Mouse (Mus musculus): ENCODE measurements at regions not wholly inside any gene's neighbourhood (a gene's known extent, or its start where the extent isn't known, plus 50 kb on each side); places are given as distances from the start of the nearest gene placed in this dataset.

- TF ChIP-seq CEBPB (IDR thresholded peaks at IDR 0.05; ENCODE audit: low read depth) (no peak), CTCF (IDR thresholded peaks at IDR 0.05; ENCODE audit: control insufficient read depth, insufficient read depth, insufficient read length) (peak; percentile 83), FOSL1 (IDR thresholded peaks at IDR 0.05; ENCODE audit: insufficient read depth, low read length, poor library complexity, severe bottlenecking) (no peak)
- Histone ChIP-seq H3ac (ENCODE audit: control insufficient read depth, insufficient read length, low read depth) (peak overlapping the region; percentile 35), H3K4me3 (ENCODE audit: insufficient read depth, poor library complexity, severe bottlenecking) (no peak overlapping the region), H3K79me3 (ENCODE audit: low read depth) (no peaks in the 10 kb centered on the region), H3K36me3 (ENCODE audit: control insufficient read depth, insufficient read depth) (no peaks in the 10 kb centered on the region), H3K27me3 (ENCODE audit: control insufficient read depth, insufficient read depth, insufficient read length) (peaks cover 4% of the 10 kb centered on the region), H3K79me2 (ENCODE audit: control insufficient read depth, insufficient read depth) (no peaks in the 10 kb centered on the region)
Observed at GRCm38 (mm10) chr13:53688489-53688888, 215.6 kb upstream of the Msx2 start.

DNA sequence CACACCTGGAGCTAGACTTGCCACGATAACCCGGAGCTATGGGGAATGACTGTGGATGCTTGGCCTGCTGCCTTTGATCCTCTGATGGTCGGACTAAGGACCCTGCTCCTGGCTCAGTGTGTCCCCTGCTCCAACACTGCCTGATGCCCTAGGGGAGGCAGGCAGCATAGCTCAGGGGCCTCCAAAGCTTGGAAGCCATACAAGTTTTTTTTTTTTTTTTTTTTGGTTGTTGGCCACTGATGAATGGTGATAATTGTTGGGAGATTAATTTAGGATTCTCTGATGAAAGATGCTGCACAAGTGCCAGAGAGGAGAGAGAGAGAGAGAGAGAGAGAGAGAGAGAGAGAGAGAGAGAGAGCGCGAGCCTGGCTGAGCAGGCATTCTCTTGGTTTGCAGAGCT lies 211.6 kb upstream of the Msx2 start:
- Histone ChIP-seq H3K4me3 (ENCODE audit: insufficient read depth, poor library complexity, severe bottlenecking) (no peak overlapping the region), H3ac (ENCODE audit: control insufficient read depth, insufficient read length, low read depth) (no peak overlapping the region), H3K36me3 (ENCODE audit: control insufficient read depth, insufficient read depth) (no peaks in the 10 kb centered on the region), H3K27me3 (ENCODE audit: control insufficient read depth, insufficient read depth, insufficient read length) (peaks cover 7% of the 10 kb centered on the region), H3K79me3 (ENCODE audit: low read depth) (no peaks in the 10 kb centered on the region), H3K79me2 (ENCODE audit: control insufficient read depth, insufficient read depth) (no peaks in the 10 kb centered on the region)
- TF ChIP-seq MYOG (IDR thresholded peaks at IDR 0.05; ENCODE audit: control insufficient read depth, extremely low read depth, insufficient read length) (no peak), MAX (IDR thresholded peaks at IDR 0.05) (no peak), USF1 (IDR thresholded peaks at IDR 0.05; ENCODE audit: low read depth) (no peak), FOSL1 (IDR thresholded peaks at IDR 0.05; ENCODE audit: insufficient read depth, low read length, poor library complexity, severe bottlenecking) (no peak), CEBPB (IDR thresholded peaks at IDR 0.05; ENCODE audit: low read depth) (no peak), CTCF (IDR thresholded peaks at IDR 0.05; ENCODE audit: control insufficient read depth, insufficient read depth, insufficient read length) (no peak)

DNA sequence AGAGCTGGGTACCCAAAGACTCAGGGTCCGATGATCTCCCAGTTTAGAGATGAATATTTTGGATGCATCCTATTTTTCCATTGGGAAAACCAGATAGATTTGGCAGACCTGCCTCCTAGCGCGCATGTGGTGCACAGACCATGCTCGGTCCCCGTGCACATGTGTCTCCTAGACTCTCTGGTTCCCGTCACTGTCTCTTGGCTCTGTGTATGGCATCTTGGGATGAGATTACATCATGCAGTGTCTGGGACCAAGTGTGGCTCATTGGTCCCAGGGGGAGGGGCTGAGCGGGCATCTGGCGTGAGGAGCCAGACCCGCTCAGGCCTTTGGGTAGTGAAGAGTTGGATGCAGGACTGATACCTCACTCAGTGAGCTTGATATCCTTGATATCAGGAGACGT lies 204.3 kb upstream of the Msx2 start:
- Histone ChIP-seq H3ac (ENCODE audit: control insufficient read depth, insufficient read length, low read depth) (no peak overlapping the region), H3K79me2 (ENCODE audit: control insufficient read depth, insufficient read depth) (no peaks in the 10 kb centered on the region), H3K36me3 (ENCODE audit: control insufficient read depth, insufficient read depth) (no peaks in the 10 kb centered on the region), H3K27me3 (ENCODE audit: control insufficient read depth, insufficient read depth, insufficient read length) (peaks cover 8% of the 10 kb centered on the region), H3K79me3 (ENCODE audit: low read depth) (no peaks in the 10 kb centered on the region), H3K4me3 (ENCODE audit: insufficient read depth, poor library complexity, severe bottlenecking) (no peak overlapping the region)
- TF ChIP-seq FOSL1 (IDR thresholded peaks at IDR 0.05; ENCODE audit: insufficient read depth, low read length, poor library complexity, severe bottlenecking) (no peak), MYOG (IDR thresholded peaks at IDR 0.05; ENCODE audit: control insufficient read depth, extremely low read depth, insufficient read length) (no peak), MAX (IDR thresholded peaks at IDR 0.05) (no peak), USF1 (IDR thresholded peaks at IDR 0.05; ENCODE audit: low read depth) (no peak), CTCF (IDR thresholded peaks at IDR 0.05; ENCODE audit: control insufficient read depth, insufficient read depth, insufficient read length) (no peak), CEBPB (IDR thresholded peaks at IDR 0.05; ENCODE audit: low read depth) (no peak), MYOD1 (IDR thresholded peaks at IDR 0.05; ENCODE audit: control insufficient read depth, insufficient read length, low read depth) (no peak)

DNA sequence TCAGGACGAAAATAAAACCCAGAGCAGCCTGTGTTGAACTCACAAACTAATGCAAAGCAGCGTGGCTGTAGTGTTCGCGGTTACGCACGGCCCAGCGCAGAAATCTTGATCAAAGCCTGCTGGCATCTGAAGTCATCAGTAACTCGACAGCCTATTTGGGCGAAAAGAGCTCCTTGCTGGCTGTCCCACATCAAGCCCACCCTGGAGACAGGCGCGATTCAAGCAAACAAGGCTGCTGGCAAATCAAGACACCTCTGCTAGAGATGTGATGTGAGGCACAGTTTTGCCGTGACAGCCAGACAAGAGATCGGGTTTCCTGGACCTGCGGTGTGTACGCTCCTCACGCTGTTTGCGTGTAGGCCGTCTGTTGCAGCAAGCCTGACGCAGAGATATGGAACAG lies 197.5 kb upstream of the Msx2 start:
- no peak overlapping the region for H3K4me3 ChIP-seq (ENCODE audit: insufficient read depth, poor library complexity, severe bottlenecking)
- H3K27me3 ChIP-seq (ENCODE audit: control insufficient read depth, insufficient read depth, insufficient read length) = peaks cover 26% of the 10 kb centered on the region
- H3K79me2 ChIP-seq (ENCODE audit: control insufficient read depth, insufficient read depth) = no peaks in the 10 kb centered on the region
- no peaks in the 10 kb centered on the region for H3K36me3 ChIP-seq (ENCODE audit: control insufficient read depth, insufficient read depth)
- no peaks in the 10 kb centered on the region for H3K79me3 ChIP-seq (ENCODE audit: low read depth)
- no peak overlapping the region for H3ac ChIP-seq (ENCODE audit: control insufficient read depth, insufficient read length, low read depth)
- TF ChIP-seq MYOG (IDR thresholded peaks at IDR 0.05; ENCODE audit: control insufficient read depth, extremely low read depth, insufficient read length) (no peak), CEBPB (IDR thresholded peaks at IDR 0.05; ENCODE audit: low read depth) (no peak), USF1 (IDR thresholded peaks at IDR 0.05; ENCODE audit: low read depth) (no peak), MYOD1 (IDR thresholded peaks at IDR 0.05; ENCODE audit: control insufficient read depth, insufficient read length, low read depth) (no peak), MAX (IDR thresholded peaks at IDR 0.05) (no peak), CTCF (IDR thresholded peaks at IDR 0.05; ENCODE audit: control insufficient read depth, insufficient read depth, insufficient read length) (no peak), FOSL1 (IDR thresholded peaks at IDR 0.05; ENCODE audit: insufficient read depth, low read length, poor library complexity, severe bottlenecking) (no peak)

DNA sequence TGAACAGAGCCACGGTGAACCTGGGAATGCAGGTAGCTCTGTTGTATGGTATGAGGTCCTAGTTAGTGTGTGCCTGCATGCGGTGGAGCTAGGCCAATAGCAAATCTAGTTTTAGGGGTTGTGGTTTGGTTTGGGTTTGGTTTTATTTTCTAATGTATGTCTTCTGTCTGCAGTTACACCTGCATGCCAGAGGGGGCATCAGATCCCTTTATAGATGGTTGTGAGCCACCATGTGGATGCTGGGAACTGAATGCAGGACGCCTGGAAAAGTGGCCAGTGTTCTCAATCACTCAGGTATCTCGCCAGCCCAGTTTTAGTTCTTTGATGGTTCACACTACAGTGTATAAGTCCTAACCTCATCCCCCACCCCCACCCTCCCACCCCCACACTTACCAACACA lies 194.6 kb upstream of the Msx2 start:
- H3K79me3 ChIP-seq (ENCODE audit: low read depth) = no peaks in the 10 kb centered on the region
- H3K36me3 ChIP-seq (ENCODE audit: control insufficient read depth, insufficient read depth) = no peaks in the 10 kb centered on the region
- no peaks in the 10 kb centered on the region for H3K79me2 ChIP-seq (ENCODE audit: control insufficient read depth, insufficient read depth)
- no peak overlapping the region for H3ac ChIP-seq (ENCODE audit: control insufficient read depth, insufficient read length, low read depth)
- H3K27me3 ChIP-seq (ENCODE audit: control insufficient read depth, insufficient read depth, insufficient read length) = peaks cover 26% of the 10 kb centered on the region
- no peak overlapping the region for H3K4me3 ChIP-seq (ENCODE audit: insufficient read depth, poor library complexity, severe bottlenecking)
- no peak for TF ChIP-seq CEBPB (IDR thresholded peaks at IDR 0.05; ENCODE audit: low read depth)
- no peak for TF ChIP-seq USF1 (IDR thresholded peaks at IDR 0.05; ENCODE audit: low read depth)
- TF ChIP-seq FOSL1 (IDR thresholded peaks at IDR 0.05; ENCODE audit: insufficient read depth, low read length, poor library complexity, severe bottlenecking) = no peak
- no peak for TF ChIP-seq MYOG (IDR thresholded peaks at IDR 0.05; ENCODE audit: control insufficient read depth, extremely low read depth, insufficient read length)
- no peak for TF ChIP-seq MAX (IDR thresholded peaks at IDR 0.05)
- no peak for TF ChIP-seq CTCF (IDR thresholded peaks at IDR 0.05; ENCODE audit: control insufficient read depth, insufficient read depth, insufficient read length)
- no peak for TF ChIP-seq MYOD1 (IDR thresholded peaks at IDR 0.05; ENCODE audit: control insufficient read depth, insufficient read length, low read depth)

DNA sequence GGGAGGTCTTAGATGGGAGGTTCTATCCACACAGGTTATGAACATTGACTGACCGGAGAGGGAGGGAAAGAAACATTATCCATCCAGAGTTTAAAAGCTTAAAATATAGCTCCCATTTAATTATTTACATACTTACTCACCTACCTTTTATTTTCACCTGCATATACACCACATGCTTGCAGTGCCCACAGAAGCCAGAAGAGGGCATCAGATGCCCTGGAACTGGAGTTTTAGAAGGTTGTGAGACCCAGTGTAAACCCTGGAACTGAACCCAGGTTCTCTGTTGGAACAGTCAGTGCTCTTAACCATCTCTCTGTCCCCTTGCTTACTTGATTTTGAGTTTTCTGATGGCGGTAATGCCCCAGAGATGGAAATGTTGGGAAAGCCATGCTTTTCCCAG lies 192.7 kb upstream of the Msx2 start:
- H3ac ChIP-seq (ENCODE audit: control insufficient read depth, insufficient read length, low read depth) = no peak overlapping the region
- no peaks in the 10 kb centered on the region for H3K79me2 ChIP-seq (ENCODE audit: control insufficient read depth, insufficient read depth)
- no peak for TF ChIP-seq MYOG (IDR thresholded peaks at IDR 0.05; ENCODE audit: control insufficient read depth, extremely low read depth, insufficient read length)
- TF ChIP-seq USF1 (IDR thresholded peaks at IDR 0.05; ENCODE audit: low read depth) = no peak
- no peak for TF ChIP-seq CEBPB (IDR thresholded peaks at IDR 0.05; ENCODE audit: low read depth)
- no peak for TF ChIP-seq MAX (IDR thresholded peaks at IDR 0.05)
- TF ChIP-seq FOSL1 (IDR thresholded peaks at IDR 0.05; ENCODE audit: insufficient read depth, low read length, poor library complexity, severe bottlenecking) = no peak
- no peak for TF ChIP-seq CTCF (IDR thresholded peaks at IDR 0.05; ENCODE audit: control insufficient read depth, insufficient read depth, insufficient read length)
- no peak for TF ChIP-seq MYOD1 (IDR thresholded peaks at IDR 0.05; ENCODE audit: control insufficient read depth, insufficient read length, low read depth)
- H3K27me3 ChIP-seq (ENCODE audit: control insufficient read depth, insufficient read depth, insufficient read length) = peaks cover 17% of the 10 kb centered on the region
- H3K4me3 ChIP-seq (ENCODE audit: insufficient read depth, poor library complexity, severe bottlenecking) = no peak overlapping the region
- no peaks in the 10 kb centered on the region for H3K36me3 ChIP-seq (ENCODE audit: control insufficient read depth, insufficient read depth)
- no peaks in the 10 kb centered on the region for H3K79me3 ChIP-seq (ENCODE audit: low read depth)

All from C2C12 (cell line).